Comparison of ENCODE assay signal across 23 mouse cellular contexts in genomic region chr16:91765121-91765815, GRCm38 (mm10). TPM values are rescaled to one million over a fixed set of nuclear protein-coding genes. Genes with fewer than 3 reads are reported as not detected.
A peak's percentile ranks its signal among the peaks of the same experiment; 100 is the strongest.
DNase-seq lines count a peak whose midpoint lies in the region; ATAC-seq and TF ChIP-seq lines count a peak whose summit lies in the region.
"Had no signal": no experiment of that assay in that cellular context is flagged by ENCODE, and none has a peak within 500 bp of the region (broad histone marks: within the 10 kb centered on the region; RNA-seq: fewer than 3 reads in every experiment).

No protein-coding gene starts in this region.

- peaks cover 75% of the 10 kb centered on the region for H3K4me1 ChIP-seq in heart, embryonic 10.5 days
- H3K4me1 ChIP-seq in heart, embryonic 12.5 days (replicated peaks): peaks cover 68% of the 10 kb centered on the region
- H3K4me1 ChIP-seq in midbrain, embryonic 10.5 days: peaks cover 74% of the 10 kb centered on the region
- H3K4me1 ChIP-seq in midbrain, postnatal 0 days (ENCODE audit: insufficient read depth, low read length): peaks cover 3% of the 10 kb centered on the region; the same call in 1 of the 2 replicates

- peak overlapping the region; percentile 45; the same call in 1 of the 2 replicates for H3K27ac ChIP-seq in heart, embryonic 10.5 days
- H3K27ac ChIP-seq in heart, embryonic 12.5 days (ENCODE audit: poor library complexity, severe bottlenecking): no peak overlapping the region
- peak overlapping the region; percentile 57; the same call in 1 of the 2 replicates for H3K27ac ChIP-seq in midbrain, embryonic 10.5 days (replicated peaks)
- no peak overlapping the region for H3K27ac ChIP-seq in midbrain, postnatal 0 days (ENCODE audit: low read depth, low read length)
- H3K27ac ChIP-seq: embryonic facial prominence, embryonic 15.5 days; hindbrain, embryonic 15.5 days had no signal

- H3K36me3 ChIP-seq in heart, embryonic 10.5 days: peaks cover 4% of the 10 kb centered on the region; the same call in 1 of the 2 replicates
- no peaks in the 10 kb centered on the region for H3K36me3 ChIP-seq in heart, embryonic 12.5 days
- H3K36me3 ChIP-seq in midbrain, embryonic 10.5 days: peaks cover 4% of the 10 kb centered on the region; the same call in 1 of the 2 replicates
- no peaks in the 10 kb centered on the region for H3K36me3 ChIP-seq in midbrain, postnatal 0 days (ENCODE audit: insufficient read depth, low read length)
- no peaks in the 10 kb centered on the region for H3K36me3 ChIP-seq in myocyte (ENCODE audit: control insufficient read depth, insufficient read depth)
- H3K36me3 ChIP-seq: embryonic facial prominence, embryonic 15.5 days; hindbrain, embryonic 15.5 days had no signal

- no peak for TF ChIP-seq POLR2A in myocyte (IDR thresholded peaks at IDR 0.05; ENCODE audit: insufficient read length, low read depth)

- peaks cover 67% of the 10 kb centered on the region for H3K79me2 ChIP-seq in myocyte (ENCODE audit: control insufficient read depth, insufficient read depth)

- WGBS in heart, embryonic 10.5 days: 92% methylated on average over 15 of the region's 15 CpGs
- 87% methylated on average over 15 of the region's 15 CpGs for WGBS in heart, embryonic 12.5 days
- WGBS in midbrain, embryonic 10.5 days: 92% methylated on average over 15 of the region's 15 CpGs
- 79% methylated on average over 15 of the region's 15 CpGs for WGBS in midbrain, postnatal 0 days

- no peak overlapping the region for H3K4me2 ChIP-seq in heart, embryonic 12.5 days
- no peak overlapping the region for H3K4me2 ChIP-seq in midbrain, postnatal 0 days (ENCODE audit: low read depth, low read length, poor library complexity, severe bottlenecking)
- H3K4me2 ChIP-seq in myocyte (ENCODE audit: low read depth): peak overlapping the region; percentile 76
- H3K4me2 ChIP-seq: embryonic facial prominence, embryonic 15.5 days; hindbrain, embryonic 15.5 days had no signal

- no peak for DNase-seq in frontal cortex, postnatal 14 days (ENCODE audit: low spot score in 2 of 2)
- no peak for DNase-seq in heart, embryonic 10.5 days (ENCODE audit: low spot score)
- no peak for DNase-seq in midbrain, embryonic 10.5 days (ENCODE audit: low spot score)
- DNase-seq in midbrain, postnatal 0 days (ENCODE audit: low spot score): no peak
- DNase-seq in adrenal gland, adult 18-20 months (ENCODE audit: low spot score in 2 of 2): no peak
- DNase-seq: adrenal gland, postnatal 10 days; B cell, adult 2 months; cerebellum, adult 11 months; cerebellum, adult 8-10 months; cerebellum, postnatal 14 days; embryo, embryonic 11 days; kidney, adult 8-10 months had no signal

- H3K9me3 ChIP-seq in heart, embryonic 10.5 days: no peaks in the 10 kb centered on the region
- no peaks in the 10 kb centered on the region for H3K9me3 ChIP-seq in heart, embryonic 12.5 days (replicated peaks)
- no peaks in the 10 kb centered on the region for H3K9me3 ChIP-seq in midbrain, embryonic 10.5 days (replicated peaks)
- H3K9me3 ChIP-seq in midbrain, postnatal 0 days (ENCODE audit: low read length): no peaks in the 10 kb centered on the region
- H3K9me3 ChIP-seq: embryonic facial prominence, embryonic 15.5 days; forebrain, embryonic 10.5 days; hindbrain, embryonic 15.5 days had no signal

- ATAC-seq in frontal cortex, adult (ENCODE audit: low TSS enrichment): peak; percentile 42; the same call in 1 of the 2 replicates
- ATAC-seq in heart, embryonic 12.5 days (ENCODE audit: insufficient number of reproducible peaks, low FRiP score): no peak
- ATAC-seq in midbrain, postnatal 0 days (ENCODE audit: low FRiP score): no peak
- ATAC-seq: CD4-positive, CD25-positive, alpha-beta regulatory T cell, adult 4 months; forebrain, embryonic 14.5 days; intestine, postnatal 0 days; Patski had no signal

- H3K27me3 ChIP-seq in heart, embryonic 10.5 days (ENCODE audit: insufficient read depth, poor library complexity, severe bottlenecking): no peaks in the 10 kb centered on the region
- H3K27me3 ChIP-seq in heart, embryonic 12.5 days (replicated peaks): no peaks in the 10 kb centered on the region
- H3K27me3 ChIP-seq in midbrain, embryonic 10.5 days (ENCODE audit: low read depth, poor library complexity, severe bottlenecking): no peaks in the 10 kb centered on the region
- H3K27me3 ChIP-seq in midbrain, postnatal 0 days (ENCODE audit: insufficient read depth, low read length): no peaks in the 10 kb centered on the region
- no peaks in the 10 kb centered on the region for H3K27me3 ChIP-seq in myocyte (ENCODE audit: control insufficient read depth, insufficient read depth, insufficient read length)
- H3K27me3 ChIP-seq: embryonic facial prominence, embryonic 15.5 days; hindbrain, embryonic 15.5 days; Patski had no signal

- TF ChIP-seq CTCF in midbrain, postnatal 0 days (IDR thresholded peaks at IDR 0.05): no peak

- H3ac ChIP-seq in myocyte (ENCODE audit: control insufficient read depth, insufficient read length): no peak overlapping the region

- H3K9ac ChIP-seq in heart, embryonic 12.5 days: no peak overlapping the region
- H3K9ac ChIP-seq in midbrain, postnatal 0 days (replicated peaks; ENCODE audit: low read length, poor library complexity, severe bottlenecking): no peak overlapping the region
- H3K9ac ChIP-seq: embryonic facial prominence, embryonic 15.5 days; hindbrain, embryonic 15.5 days had no signal

- no peak overlapping the region for H3K4me3 ChIP-seq in heart, embryonic 10.5 days
- no peak overlapping the region for H3K4me3 ChIP-seq in heart, embryonic 12.5 days
- H3K4me3 ChIP-seq in midbrain, embryonic 10.5 days: no peak overlapping the region
- no peak overlapping the region for H3K4me3 ChIP-seq in midbrain, postnatal 0 days (ENCODE audit: low read depth, low read length)
- H3K4me3 ChIP-seq in myocyte: no peak overlapping the region
- H3K4me3 ChIP-seq: embryonic facial prominence, embryonic 15.5 days; erythroblast, embryonic 14.5 days; forebrain, embryonic 10.5 days; hindbrain, embryonic 15.5 days had no signal

TF ChIP-seq in myocyte, 11 proteins besides CTCF, POLR2A, EP300 and RAD21:
- no peak for TF ChIP-seq SRF (IDR thresholded peaks at IDR 0.05; ENCODE audit: control insufficient read depth, insufficient read length, low read depth)
- TF ChIP-seq CEBPB (IDR thresholded peaks at IDR 0.05; ENCODE audit: insufficient read depth, poor library complexity, severe bottlenecking): no peak
- TF ChIP-seq USF1 (IDR thresholded peaks at IDR 0.05; ENCODE audit: low read depth): no peak
- no peak for TF ChIP-seq MAX (IDR thresholded peaks at IDR 0.05; ENCODE audit: low read depth)
- no peak for TF ChIP-seq MYOG (IDR thresholded peaks at IDR 0.05; ENCODE audit: control insufficient read depth in 1 of 3, insufficient read depth in 1 of 3, insufficient read length in 2 of 3, low read depth in 2 of 3)
- TF ChIP-seq TCF3 (IDR thresholded peaks at IDR 0.05; ENCODE audit: insufficient read length, low read depth): no peak
- TF ChIP-seq REST (IDR thresholded peaks at IDR 0.05; ENCODE audit: insufficient read depth, insufficient read length): no peak

RNA-seq across cellular contexts. Expression of gene Itsn1, which starts 36.2 kb away (rescaled TPM):
- polyA plus RNA-seq in heart, embryonic 10.5 days (2016; fragmentation: Nextera tagmentation; extraction: Ambion mirVana): 26.0 and 26.5 TPM in 2 replicates
- 29.7 and 31.2 TPM in 2 replicates for polyA plus RNA-seq in heart, embryonic 12.5 days (2016; fragmentation: Nextera tagmentation; extraction: Ambion mirVana)
- 49.5 and 53.0 TPM in 2 replicates for polyA plus RNA-seq in midbrain, embryonic 10.5 days (2016; fragmentation: Nextera tagmentation; extraction: Ambion mirVana)
- 78.7 and 84.7 TPM in 2 replicates for total RNA-seq in midbrain, postnatal 0 days (2014; rRNA removed)
- 34.0 and 34.7 TPM in 2 replicates for polyA plus RNA-seq in midbrain, postnatal 0 days (2015; fragmentation: Nextera tagmentation; extraction: Ambion mirVana)
- 27.5 TPM for polyA plus RNA-seq in myocyte (2012; fragmentation: generic; extraction: Trizol)
- total RNA-seq in adrenal gland, adult 18-20 months (2021): 10 to 100 TPM; 36.5 to 49.3 TPM

RNA-seq across cellular contexts. Expression of gene Cryzl1, which starts 36.5 kb away (rescaled TPM):
- 58.0 and 60.3 TPM in 2 replicates for polyA plus RNA-seq in heart, embryonic 10.5 days (2016; fragmentation: Nextera tagmentation; extraction: Ambion mirVana)
- 48.2 and 54.5 TPM in 2 replicates for polyA plus RNA-seq in heart, embryonic 12.5 days (2016; fragmentation: Nextera tagmentation; extraction: Ambion mirVana)
- polyA plus RNA-seq in midbrain, embryonic 10.5 days (2016; fragmentation: Nextera tagmentation; extraction: Ambion mirVana): 71.2 and 72.5 TPM in 2 replicates
- total RNA-seq in midbrain, postnatal 0 days (2014; rRNA removed): 42.9 and 68.7 TPM in 2 replicates
- 93.0 and 100 TPM in 2 replicates for polyA plus RNA-seq in midbrain, postnatal 0 days (2015; fragmentation: Nextera tagmentation; extraction: Ambion mirVana)
- 27.6 TPM for polyA plus RNA-seq in myocyte (2012; fragmentation: generic; extraction: Trizol)
- total RNA-seq in adrenal gland, adult 18-20 months (2021): 10 to 100 TPM; 45.9 TPM

Comparison
In these comparisons a context has a peak if more than half of its experiments do, and no peak if none do; other contexts are left out.
1. H3K27ac ChIP-seq: peak in heart, embryonic 10.5 days (single experiment) and midbrain, embryonic 10.5 days (single experiment); none in heart, embryonic 12.5 days (single experiment) and midbrain, postnatal 0 days (single experiment).